Mouse (Mus musculus) spleen, adult 12 weeks (tissue): ENCODE measurements around the gene Retnla.
"Not testable (repeated sequence)": the region's sequence is repeated elsewhere in the genome, so short reads cannot be mapped to it uniquely, and the experiment has no call there.

Experiments
- DNase-seq: peaks from one replicate; pipeline ENCODE4 v3.0.0; 2022; ENCODE audit warnings: low spot score

Gene Retnla

GRCm38 (mm10) chr16:48842266-48842665 is at the start of gene Retnla:
Retnla (plus strand) TSS chr16:48842551.
- DNase-seq: no peak

GRCm38 (mm10) chr16:48798285-48798684 is 44.1 kb upstream of the Retnla start:
- DNase-seq: no peak

DNA sequence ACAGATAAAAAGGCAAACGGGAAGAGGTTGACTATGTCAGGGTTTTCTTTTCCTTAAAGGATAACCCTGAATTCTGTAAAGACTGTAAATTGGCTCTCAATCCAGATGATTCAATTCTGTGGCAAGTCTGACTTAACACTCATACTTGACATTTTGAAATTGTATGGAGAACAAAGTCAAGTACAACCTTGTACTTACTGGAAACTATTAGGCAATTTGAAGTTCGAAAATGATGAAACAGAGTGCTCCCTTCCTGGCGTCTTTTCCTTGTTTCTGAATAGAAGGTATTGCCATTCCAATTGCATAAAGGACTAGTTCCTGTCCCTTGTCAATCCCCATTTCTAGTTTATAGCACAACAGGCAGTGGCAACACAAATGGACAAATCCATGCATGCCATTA is 42.9 kb upstream of the Retnla start:
- DNase-seq: no peak

GRCm38 (mm10) chr16:48800906-48801305 is 41.4 kb upstream of the Retnla start:
- no peak for DNase-seq

DNA sequence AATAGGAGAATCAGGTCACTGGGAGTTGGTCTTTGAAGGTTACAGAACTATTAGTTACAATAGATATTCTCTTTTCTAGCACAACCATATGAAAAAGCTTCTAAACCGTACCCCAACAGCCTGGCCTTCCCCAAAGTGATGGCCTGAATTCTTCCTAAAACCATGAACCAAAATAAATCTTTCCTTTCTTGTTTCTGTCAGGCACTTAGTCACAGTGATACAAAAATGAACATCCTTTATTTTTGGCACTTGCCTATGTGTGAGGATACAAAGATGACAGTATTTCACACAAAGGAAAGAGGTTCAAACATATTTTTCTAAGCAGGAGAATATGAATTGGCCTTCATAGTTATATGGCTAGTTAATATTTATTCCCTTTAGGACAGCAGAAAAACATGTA is 36.9 kb upstream of the Retnla start:
- DNase-seq: no peak

GRCm38 (mm10) chr16:48806521-48806920 is 35.8 kb upstream of the Retnla start:
- DNase-seq: no peak

GRCm38 (mm10) chr16:48809374-48809773 is 33.0 kb upstream of the Retnla start:
- no peak for DNase-seq

DNA sequence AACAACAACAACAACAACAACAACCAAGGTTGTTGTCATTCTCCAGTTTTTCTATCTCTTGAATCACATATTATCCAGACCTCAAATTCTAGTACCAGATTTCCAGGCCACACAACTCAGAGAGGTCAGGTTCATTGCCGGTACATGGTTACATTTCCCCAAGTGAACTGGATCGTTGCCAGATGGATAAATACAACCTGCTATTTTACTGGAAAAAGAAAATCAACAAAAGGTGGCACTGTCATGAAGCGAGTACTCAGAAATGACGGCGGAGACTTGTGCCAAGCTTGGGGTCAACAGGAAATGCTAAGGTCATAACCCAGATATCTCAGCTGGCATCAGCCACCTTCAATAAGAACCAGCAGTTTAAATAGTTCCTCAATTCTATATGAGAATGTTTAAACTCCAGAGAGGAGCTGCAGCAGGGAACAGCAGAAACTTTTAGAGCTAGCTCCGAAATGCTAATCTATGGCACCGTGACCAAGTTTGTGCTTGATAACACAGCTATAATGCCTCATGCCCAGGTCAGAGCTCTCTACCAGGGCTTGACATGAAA is 30.4 kb upstream of the Retnla start:
- DNase-seq: no peak

DNA sequence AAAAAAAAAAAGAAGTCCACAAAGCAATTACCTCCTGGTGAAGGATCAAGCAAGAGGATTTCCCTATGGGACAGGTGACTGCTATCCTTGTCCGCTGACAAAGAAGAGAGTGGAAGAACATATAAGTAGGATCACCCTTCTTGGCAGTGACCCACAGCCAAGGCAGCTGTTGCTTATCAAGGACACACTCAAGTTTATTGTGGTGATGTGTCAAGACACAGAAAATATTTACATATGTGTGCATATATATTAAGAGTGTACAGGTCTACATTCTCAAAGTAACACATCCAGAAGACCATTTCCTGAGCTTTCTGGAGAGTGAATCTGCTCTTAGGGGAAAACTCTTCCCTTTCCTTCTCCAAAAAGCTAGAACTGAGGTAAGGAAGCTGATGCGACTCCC is 25.7 kb upstream of the Retnla start, which contains the start of gene Retnlb:
Gene Retnlb, plus strand, starts transcription at position 162 of the 400 bp plus-strand sequence.
- no peak for DNase-seq

- DNase-seq: no peak
Measured at GRCm38 (mm10) chr16:48818524-48818923, 23.8 kb upstream of the Retnla start.

- DNase-seq: no peak
Measured at GRCm38 (mm10) chr16:48826474-48826873, 15.9 kb upstream of the Retnla start.

DNA sequence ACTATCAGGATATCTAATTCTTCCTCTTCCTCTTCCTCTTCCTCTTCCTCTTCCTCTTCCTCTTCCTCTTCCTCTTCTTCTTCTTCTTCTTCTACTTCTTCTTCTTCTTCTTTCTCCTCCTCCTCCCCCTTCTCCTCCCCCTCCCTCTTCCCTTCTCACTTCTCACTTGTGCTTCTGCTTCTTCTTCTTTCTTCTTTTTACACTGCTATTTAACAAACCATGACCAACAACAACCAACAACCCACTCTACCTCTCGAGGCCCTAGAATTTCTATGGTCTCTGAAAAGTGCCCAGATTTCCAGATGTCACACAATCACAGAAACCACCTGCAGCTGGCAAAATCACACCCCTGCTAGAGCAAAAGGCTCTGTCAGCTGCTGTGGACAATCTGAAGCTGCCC is 14.7 kb upstream of the Retnla start:
- DNase-seq: no peak

DNA sequence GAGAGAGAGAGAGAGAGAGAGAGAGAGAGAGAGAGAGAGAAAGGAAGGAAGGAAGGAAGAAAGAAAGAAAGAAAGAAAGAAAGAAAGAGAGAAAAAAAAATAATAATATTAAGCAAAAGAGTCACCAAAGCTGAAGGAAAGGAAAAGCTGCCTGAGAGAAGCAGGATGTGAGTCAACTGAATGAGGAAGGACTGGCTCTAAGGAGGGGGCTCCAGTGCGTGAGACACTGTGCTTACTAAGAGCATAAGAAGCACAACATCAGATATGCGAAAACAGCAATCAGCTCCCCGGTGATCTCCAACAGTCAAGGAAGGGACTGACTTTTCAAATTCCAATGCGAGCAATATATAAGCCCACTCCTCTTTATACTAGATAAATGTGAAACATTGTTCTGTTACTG is 13.3 kb upstream of the Retnla start:
- DNase-seq: no peak

DNA sequence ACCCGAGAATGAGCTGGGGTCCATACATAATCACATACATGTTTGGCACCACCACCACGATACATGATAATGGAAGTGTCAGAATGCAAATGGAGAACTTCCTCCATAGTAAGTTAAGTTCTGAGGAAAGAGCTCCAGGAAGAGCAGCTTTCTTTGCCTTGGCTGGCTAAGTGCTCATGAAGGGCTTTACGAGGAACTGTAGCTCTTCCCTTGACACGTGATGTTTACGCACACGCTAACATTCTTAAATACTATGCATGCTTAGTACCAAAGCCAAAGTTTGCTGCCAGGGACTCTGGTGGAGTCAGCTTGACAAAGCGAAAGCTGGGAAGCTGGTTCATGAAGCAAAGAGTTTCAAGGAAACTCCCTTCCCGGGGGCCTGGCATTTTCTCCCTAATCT is 10.3 kb upstream of the Retnla start:
- no peak for DNase-seq

DNA sequence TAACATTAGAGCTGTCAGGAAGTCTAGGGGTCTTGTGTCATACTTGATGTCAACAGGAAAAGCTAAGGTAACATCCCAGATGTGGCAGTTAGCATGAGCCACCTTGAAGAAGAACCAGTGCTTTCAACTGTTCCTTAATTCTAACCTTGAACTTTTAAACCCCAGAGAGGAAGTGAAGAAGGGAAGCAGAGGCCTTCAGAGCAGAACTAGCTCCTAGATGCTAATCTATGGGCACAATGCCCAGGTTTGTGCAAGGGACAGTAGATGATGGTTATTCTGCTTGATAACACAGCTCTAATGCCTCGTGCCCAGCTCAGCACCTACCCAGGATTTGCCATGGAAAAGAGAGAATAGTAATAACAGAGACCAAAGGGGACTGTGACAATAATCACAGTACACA is 8.7 kb upstream of the Retnla start:
- not testable (repeated sequence) for DNase-seq

GRCm38 (mm10) chr16:48843671-48844386 is 1.5 kb downstream of the Retnla start:
- DNase-seq: no peak

- DNase-seq: not testable (repeated sequence)
Measured at GRCm38 (mm10) chr16:48865004-48865403, 22.7 kb downstream of the Retnla start.

GRCm38 (mm10) chr16:48867690-48868089 is 25.3 kb downstream of the Retnla start:
- no peak for DNase-seq

GRCm38 (mm10) chr16:48868663-48869062 is 26.3 kb downstream of the Retnla start:
- DNase-seq: no peak

- DNase-seq: no peak
Measured at GRCm38 (mm10) chr16:48869671-48870070, 27.3 kb downstream of the Retnla start.

DNA sequence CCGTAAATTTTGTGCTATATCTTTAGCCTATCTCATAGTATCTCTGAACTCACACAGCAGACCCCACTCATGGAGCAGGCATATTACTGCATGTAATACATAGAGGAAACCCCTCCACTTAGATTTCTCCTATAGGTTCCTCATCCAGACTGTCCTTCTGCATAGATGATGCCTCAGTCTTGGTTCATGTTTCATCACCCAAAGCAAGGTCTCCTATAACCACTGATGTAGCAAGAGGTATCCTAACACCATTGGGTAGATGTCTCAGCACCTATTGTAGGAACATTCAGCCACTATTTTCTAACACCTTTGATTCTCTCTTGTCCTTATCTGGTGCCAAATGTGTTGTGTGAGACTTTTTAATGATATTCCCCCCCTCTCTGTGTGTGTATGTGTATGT is 29.4 kb downstream of the Retnla start:
- DNase-seq: no peak

GRCm38 (mm10) chr16:48872321-48872720 is 30.0 kb downstream of the Retnla start, which contains the start of gene Retnlg:
Retnlg (plus strand) TSS chr16:48872621.
- no peak for DNase-seq

DNA sequence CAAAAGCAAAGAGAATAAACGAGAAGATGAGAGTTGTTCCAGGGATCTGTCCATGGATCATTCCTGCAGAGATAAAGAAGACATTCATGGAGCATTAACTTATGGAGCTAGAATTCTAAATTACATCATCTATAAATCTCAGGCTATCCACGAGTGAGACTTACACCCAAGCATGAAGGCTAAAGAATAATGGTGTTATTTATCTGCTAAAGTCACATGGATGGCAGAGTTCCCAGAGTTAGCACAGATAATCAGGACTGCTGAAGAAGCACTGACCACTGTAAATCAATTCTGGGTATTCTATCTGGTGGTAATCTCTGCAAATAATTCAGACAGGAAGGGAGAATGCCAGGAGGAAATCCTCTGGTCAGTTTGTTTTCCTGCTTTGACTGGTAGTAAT is 48.4 kb downstream of the Retnla start:
- DNase-seq: no peak
